27 mouse cellular contexts compared by ENCODE assay signal in the genomic region with DNA sequence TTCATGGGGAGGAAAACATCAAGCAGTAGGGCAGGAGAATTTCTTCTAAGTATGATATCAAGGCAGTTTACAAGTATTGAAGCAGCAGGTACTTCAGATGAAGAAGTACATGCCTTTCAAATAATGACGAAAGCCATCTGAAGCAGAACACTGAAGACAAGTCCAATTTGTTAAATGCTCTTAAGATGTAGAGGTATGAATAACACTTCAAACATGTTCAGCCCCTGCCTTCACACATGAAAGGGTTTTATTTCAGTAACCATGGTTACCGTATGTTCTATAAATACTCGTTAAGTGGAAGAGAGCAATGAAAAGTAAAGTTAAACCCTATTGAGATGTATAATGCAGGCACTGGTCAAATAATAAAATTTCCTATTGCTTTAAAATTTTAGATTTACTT.
A peak's percentile ranks its signal among the peaks of the same experiment; 100 is the strongest.
DNase-seq lines count a peak whose midpoint lies in the region; ATAC-seq and TF ChIP-seq lines count a peak whose summit lies in the region.
"Had no signal": no experiment of that assay in that cellular context is flagged by ENCODE, and none has a peak within 500 bp of the region (broad histone marks: within the 10 kb centered on the region; RNA-seq: fewer than 3 reads in every experiment).

No protein-coding gene starts in this region.

- H3K9me3 ChIP-seq in forebrain, postnatal 0 days (ENCODE audit: low read length): no peaks in the 10 kb centered on the region
- no peaks in the 10 kb centered on the region for H3K9me3 ChIP-seq in forebrain, embryonic 10.5 days
- H3K9me3 ChIP-seq in lung, embryonic 14.5 days (ENCODE audit: low read depth, low read length): no peaks in the 10 kb centered on the region
- H3K9me3 ChIP-seq in lung, postnatal 0 days (ENCODE audit: low read length): no peaks in the 10 kb centered on the region
- H3K9me3 ChIP-seq: embryonic facial prominence, embryonic 10.5 days; embryonic facial prominence, embryonic 12.5 days; forebrain, embryonic 12.5 days; G1E had no signal

- TF ChIP-seq POLR2A in brain, embryonic 14.5 days (IDR thresholded peaks at IDR 0.05; ENCODE audit: borderline replicate concordance, extremely low read depth, insufficient read depth, insufficient read length, poor library complexity, severe bottlenecking): no peak

- peak; percentile 3 for DNase-seq in forebrain, postnatal 0 days
- no peak for DNase-seq in forebrain, embryonic 10.5 days (ENCODE audit: extremely low spot score, low spot score)
- peak; percentile 1 for DNase-seq in lung, embryonic 14.5 days
- no peak for DNase-seq in lung, postnatal 10 days
- DNase-seq in lung, postnatal 0 days (ENCODE audit: low spot score): peak; percentile 44
- DNase-seq in lung, adult 18-20 months: no peak
- DNase-seq in brain, embryonic 14.5 days (ENCODE audit: low read depth): peak; percentile 17
- DNase-seq in cerebellum, adult 18-20 months: no peak
- DNase-seq: adrenal gland, adult 8-10 months; adrenal gland, postnatal 14 days; adrenal gland, postnatal 36 days; B cell, adult 2 months; cerebellum, adult 11 months; cerebellum, adult 2 months; cerebellum, adult 9-10 months; cerebellum, postnatal 10 days; cerebellum, postnatal 25 days had no signal

- TF ChIP-seq EP300 in lung, postnatal 0 days (IDR thresholded peaks at IDR 0.05): peak; percentile 52; the same call in 1 of the 2 replicates

- WGBS in forebrain, postnatal 0 days: 52% methylated on average over 3 of the region's 3 CpGs
- WGBS in forebrain, embryonic 10.5 days: 73% methylated on average over 3 of the region's 3 CpGs
- 73% methylated on average over 3 of the region's 3 CpGs for whole genome bisulfite sequencing in lung, embryonic 14.5 days
- 46% methylated on average over 3 of the region's 3 CpGs for WGBS in lung, postnatal 0 days

- no peak overlapping the region for H3K4me2 ChIP-seq in forebrain, postnatal 0 days (ENCODE audit: low read depth)
- H3K4me2 ChIP-seq in lung, embryonic 14.5 days: no peak overlapping the region
- no peak overlapping the region for H3K4me2 ChIP-seq in lung, postnatal 0 days (replicated peaks; ENCODE audit: low read depth, low read length)
- H3K4me2 ChIP-seq: embryonic facial prominence, embryonic 12.5 days; forebrain, embryonic 12.5 days had no signal

- no peaks in the 10 kb centered on the region for H3K36me3 ChIP-seq in forebrain, postnatal 0 days (ENCODE audit: insufficient read depth)
- no peaks in the 10 kb centered on the region for H3K36me3 ChIP-seq in forebrain, embryonic 10.5 days (replicated peaks)
- no peaks in the 10 kb centered on the region for H3K36me3 ChIP-seq in lung, embryonic 14.5 days (ENCODE audit: insufficient read depth)
- H3K36me3 ChIP-seq in lung, postnatal 0 days (ENCODE audit: insufficient read depth, low read length): no peaks in the 10 kb centered on the region
- H3K36me3 ChIP-seq: embryonic facial prominence, embryonic 10.5 days; embryonic facial prominence, embryonic 12.5 days; forebrain, embryonic 12.5 days; G1E had no signal

- H3K9ac ChIP-seq in forebrain, postnatal 0 days: no peak overlapping the region
- H3K9ac ChIP-seq in lung, embryonic 14.5 days: no peak overlapping the region
- H3K9ac ChIP-seq in lung, postnatal 0 days (replicated peaks; ENCODE audit: low read depth): no peak overlapping the region
- H3K9ac ChIP-seq: embryonic facial prominence, embryonic 12.5 days; forebrain, embryonic 12.5 days had no signal

- TF ChIP-seq CTCF in forebrain, postnatal 0 days (IDR thresholded peaks at IDR 0.05; ENCODE audit: low read depth): no peak
- no peak for TF ChIP-seq CTCF in lung, embryonic 14.5 days (IDR thresholded peaks at IDR 0.05; ENCODE audit: low read depth)
- TF ChIP-seq CTCF in lung, postnatal 0 days (IDR thresholded peaks at IDR 0.05): no peak
- no peak for TF ChIP-seq CTCF in brain, embryonic 14.5 days (IDR thresholded peaks at IDR 0.05; ENCODE audit: borderline replicate concordance, extremely low read depth, insufficient read depth, insufficient read length)

- ATAC-seq in forebrain, postnatal 0 days: peak; percentile 54
- peak; percentile 60; the same call in 1 of the 2 replicates for ATAC-seq in lung, embryonic 14.5 days (ENCODE audit: insufficient read depth)
- ATAC-seq in lung, postnatal 0 days: peak; percentile 83
- ATAC-seq: activated CD4-positive, CD25-positive, alpha-beta regulatory T cell, adult 4 months; CD4-positive, CD25-positive, alpha-beta regulatory T cell, adult 4 months; forebrain, embryonic 14.5 days; forebrain, embryonic 16.5 days; Patski had no signal

- no peaks in the 10 kb centered on the region for H3K4me1 ChIP-seq in forebrain, postnatal 0 days (ENCODE audit: insufficient read depth)
- H3K4me1 ChIP-seq in forebrain, embryonic 10.5 days: no peaks in the 10 kb centered on the region
- no peaks in the 10 kb centered on the region for H3K4me1 ChIP-seq in lung, embryonic 14.5 days (ENCODE audit: insufficient read depth)
- no peaks in the 10 kb centered on the region for H3K4me1 ChIP-seq in lung, postnatal 0 days (ENCODE audit: insufficient read depth, low read depth, low read length)
- H3K4me1 ChIP-seq: embryonic facial prominence, embryonic 10.5 days; embryonic facial prominence, embryonic 12.5 days; forebrain, embryonic 12.5 days had no signal

- no peaks in the 10 kb centered on the region for H3K27me3 ChIP-seq in forebrain, postnatal 0 days (ENCODE audit: insufficient read depth, low read length)
- H3K27me3 ChIP-seq in forebrain, embryonic 10.5 days (ENCODE audit: poor library complexity, severe bottlenecking): peaks cover 62% of the 10 kb centered on the region
- no peaks in the 10 kb centered on the region for H3K27me3 ChIP-seq in lung, embryonic 14.5 days (ENCODE audit: insufficient read depth, low read length)
- H3K27me3 ChIP-seq in lung, postnatal 0 days (replicated peaks; ENCODE audit: insufficient read depth, low read length): no peaks in the 10 kb centered on the region
- H3K27me3 ChIP-seq: CH12.LX; embryonic facial prominence, embryonic 12.5 days had no signal

- no peak overlapping the region for H3K27ac ChIP-seq in forebrain, postnatal 0 days (ENCODE audit: low read depth, low read length)
- H3K27ac ChIP-seq in forebrain, embryonic 10.5 days: no peak overlapping the region
- H3K27ac ChIP-seq in lung, embryonic 14.5 days (ENCODE audit: low read depth): no peak overlapping the region
- no peak overlapping the region for H3K27ac ChIP-seq in lung, postnatal 0 days (ENCODE audit: low read length)
- H3K27ac ChIP-seq: embryonic facial prominence, embryonic 10.5 days; embryonic facial prominence, embryonic 12.5 days; forebrain, embryonic 12.5 days had no signal

- H3K4me3 ChIP-seq in forebrain, postnatal 0 days (ENCODE audit: low read depth, low read length): no peak overlapping the region
- no peak overlapping the region for H3K4me3 ChIP-seq in forebrain, embryonic 10.5 days
- H3K4me3 ChIP-seq in lung, embryonic 14.5 days (ENCODE audit: low read depth, low read length): no peak overlapping the region
- no peak overlapping the region for H3K4me3 ChIP-seq in lung, postnatal 0 days (ENCODE audit: low read depth, low read length)
- H3K4me3 ChIP-seq: embryonic facial prominence, embryonic 10.5 days; embryonic facial prominence, embryonic 12.5 days; forebrain, embryonic 12.5 days had no signal

Comparison
In these comparisons a context has a peak if more than half of its experiments do, and no peak if none do; other contexts are left out.
1. DNase-seq: peak in forebrain, postnatal 0 days (single experiment), lung, embryonic 14.5 days (single experiment), lung, postnatal 0 days (single experiment) and brain, embryonic 14.5 days (single experiment); none in forebrain, embryonic 10.5 days (single experiment), lung, postnatal 10 days (single experiment), lung, adult 18-20 months (0 of 2) and cerebellum, adult 18-20 months (0 of 2).
2. Peak in every context shown above with its lines, with median percentiles within 50 percentile points of each other: ATAC-seq.